Mouse (Mus musculus) heart, adult 2 months (tissue): Measurements from ENCODE around the gene Reep3.

ENCODE experiments used
- CTCF ChIP-seq: fragments of 200-600 bp; IDR thresholded peaks from 2 replicates; pipeline ENCODE4 v1.8.1; 2022; ENCODE audit warnings: antibody characterized with exemption, mild to moderate bottlenecking, moderate library complexity
- EP300 ChIP-seq: fragments of 200-500 bp; IDR thresholded peaks from 2 replicates; pipeline ENCODE4 v1.6.1; 2011; ENCODE audit warnings: low read depth, low read length, control low read depth; ENCODE audit not compliant: insufficient read depth
- POLR2A ChIP-seq: fragments of 200-500 bp; IDR thresholded peaks from 2 replicates; pipeline ENCODE4 v1.6.1; 2011; ENCODE audit warnings: mild to moderate bottlenecking, low read depth, low read length, control low read depth; ENCODE audit not compliant: insufficient read depth

- no peak for TF ChIP-seq POLR2A
- 0 out of 2 replicates have a peak, but pooled peaks have one; percentile 26 for TF ChIP-seq EP300
- TF ChIP-seq CTCF = no peak
Observed at GRCm38 (mm10) chr10:67115115-67115514, 18.4 kb upstream of the Reep3 start.
